Mouse (Mus musculus): ENCODE data around the gene Dag1.
A peak's percentile ranks its signal among the peaks of the same experiment; 100 is the strongest.
"Not testable (repeated sequence)": the region's sequence is repeated elsewhere in the genome, so short reads cannot be mapped to it uniquely, and the experiment has no call there.

Dag1 gene

DNA sequence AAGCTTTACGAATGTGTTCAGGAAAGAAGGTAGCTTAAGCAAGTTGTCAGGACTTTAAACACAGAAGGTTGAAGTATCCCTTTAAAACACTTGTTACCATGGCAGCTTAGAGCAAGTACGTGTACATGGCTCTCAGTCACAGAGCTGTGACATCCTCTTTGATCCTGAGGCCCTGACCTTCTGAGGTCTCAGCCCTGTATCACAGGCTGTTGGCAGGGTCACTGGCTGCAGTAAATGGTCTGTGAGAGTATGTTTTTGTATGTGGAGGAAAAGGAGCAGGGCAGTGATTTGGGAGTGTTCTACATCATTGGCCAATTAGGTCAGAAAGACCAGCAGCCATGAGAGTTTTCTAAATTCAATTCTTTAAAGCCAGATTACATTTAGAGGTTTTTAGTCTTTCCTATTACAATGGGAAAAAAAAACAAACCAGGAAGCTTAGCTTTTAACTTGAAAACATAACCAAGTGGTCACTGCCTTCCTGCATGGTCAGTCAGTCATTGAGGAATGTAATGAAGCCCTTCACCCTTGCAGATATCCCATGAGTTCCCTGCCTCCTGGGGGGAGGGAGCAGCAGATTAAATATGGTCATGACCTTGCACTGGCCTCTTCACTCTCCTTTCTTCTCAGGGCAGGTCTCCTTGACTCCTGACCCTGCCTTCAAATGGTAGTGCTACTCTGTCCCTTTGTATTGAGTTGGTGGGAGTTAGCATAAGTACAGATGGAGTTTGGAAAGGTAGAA lies 35.7 kb downstream of the Dag1 start:
- no peak for DNase-seq (ENCODE audit: low spot score in 2 of 2)

DNA sequence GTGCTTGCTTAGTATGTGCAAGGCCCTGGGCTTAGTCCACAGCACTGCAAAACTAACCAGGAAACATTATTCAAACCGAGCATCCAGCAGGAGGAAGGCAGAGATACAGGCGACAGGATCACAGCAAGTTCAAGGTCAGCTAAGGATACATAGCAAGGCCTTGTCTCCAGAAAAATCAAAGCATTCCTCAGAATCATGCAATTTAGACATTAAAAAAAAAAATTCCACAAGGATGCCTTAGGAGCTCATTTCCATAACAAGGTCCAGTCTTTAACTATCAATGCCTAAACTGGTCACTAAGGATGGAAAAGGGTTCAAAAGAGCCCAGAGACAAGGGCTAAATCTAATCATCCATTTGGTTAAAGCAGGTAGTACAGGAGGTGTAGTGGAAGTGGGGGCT lies 38.6 kb downstream of the Dag1 start:
- DNase-seq (ENCODE audit: low spot score in 2 of 2): no peak

DNA sequence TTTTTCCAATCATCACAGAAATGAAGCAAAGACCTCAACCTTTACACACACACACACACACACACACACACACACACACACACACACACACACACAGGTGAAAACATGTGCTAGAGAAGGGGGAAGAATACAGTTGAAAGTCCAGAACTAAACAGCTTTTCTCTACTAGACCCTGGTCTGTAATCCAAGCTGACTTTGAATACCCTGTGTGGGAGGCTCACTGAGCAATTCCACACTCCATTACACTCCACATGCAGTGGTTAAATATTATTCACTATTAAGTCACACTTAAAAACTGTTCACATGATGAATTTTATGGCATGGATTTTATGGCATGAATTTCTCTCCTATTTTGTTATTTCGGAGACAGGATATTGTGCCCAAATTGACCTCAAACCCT lies 40.1 kb downstream of the Dag1 start:
- DNase-seq (ENCODE audit: low spot score in 2 of 2): no peak

DNA sequence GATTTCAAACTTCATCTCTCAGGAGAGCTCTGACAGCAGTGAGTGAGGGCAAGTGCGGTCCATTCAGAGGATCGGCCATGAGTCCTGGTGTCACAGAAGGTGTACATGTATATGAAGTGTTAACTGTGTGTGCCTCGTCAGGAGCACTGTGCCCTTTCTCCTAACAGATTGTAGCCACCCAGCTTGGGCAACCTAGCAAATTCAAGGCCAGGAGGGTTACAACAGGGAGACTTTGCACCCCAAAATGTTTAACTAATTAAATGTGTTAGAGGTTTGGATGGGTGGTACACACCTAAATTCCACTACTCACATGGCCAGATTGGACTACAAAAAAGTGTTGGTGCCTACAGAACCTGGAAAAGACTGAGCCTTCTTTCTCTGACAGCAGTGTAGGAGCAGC lies 42.2 kb downstream of the Dag1 start:
- no peak for DNase-seq (ENCODE audit: low spot score in 2 of 2)

DNA sequence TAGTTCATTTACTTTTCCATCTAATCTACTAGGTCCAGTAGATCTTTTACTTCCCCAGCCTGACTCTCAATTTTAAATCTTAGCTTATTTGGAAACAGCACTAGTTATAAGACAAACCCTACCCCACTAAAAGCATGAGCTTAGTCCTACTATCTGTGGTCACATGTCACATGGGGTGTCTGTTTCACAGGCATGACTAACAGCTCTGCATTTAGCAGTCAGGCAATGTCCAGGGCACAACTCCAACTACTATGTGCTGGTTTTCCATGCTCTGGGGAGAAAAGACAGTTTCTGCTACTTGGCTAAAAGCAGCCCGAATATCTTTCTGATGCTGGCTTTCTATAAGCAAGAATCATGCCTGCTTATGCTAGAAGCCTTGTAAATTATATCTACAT lies 43.4 kb downstream of the Dag1 start:
- DNase-seq (ENCODE audit: low spot score in 2 of 2): no peak

DNA sequence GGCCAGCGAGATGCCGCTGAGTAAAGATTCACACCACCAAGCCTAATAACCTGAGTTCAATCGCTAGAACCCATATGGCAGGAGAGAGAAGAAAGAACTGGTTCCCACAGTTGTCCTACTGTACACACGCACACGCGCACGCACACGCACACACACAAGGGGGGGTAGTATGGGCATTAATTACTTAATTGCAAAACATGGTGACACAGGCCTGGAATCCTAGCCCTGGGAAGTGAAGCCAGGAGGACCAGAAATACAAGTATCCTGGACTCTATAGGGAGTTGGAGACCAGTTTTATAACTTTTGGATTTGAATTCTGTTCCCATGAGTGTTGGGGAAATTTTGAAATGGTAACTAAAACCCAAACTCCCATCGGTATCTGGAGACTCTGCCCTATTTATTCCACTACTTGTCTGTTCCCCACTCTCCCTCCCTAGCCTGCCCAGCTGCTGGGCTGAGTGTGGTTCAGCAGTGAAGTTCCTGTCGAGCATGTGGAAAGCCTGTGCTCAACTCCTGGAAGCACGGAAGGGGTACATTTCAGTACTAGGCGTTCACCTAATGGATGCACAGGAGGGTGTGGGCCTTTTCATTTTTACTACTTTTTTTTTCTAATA lies 43.9 kb downstream of the Dag1 start:
- DNase-seq (ENCODE audit: low spot score in 2 of 2): no peak

DNA sequence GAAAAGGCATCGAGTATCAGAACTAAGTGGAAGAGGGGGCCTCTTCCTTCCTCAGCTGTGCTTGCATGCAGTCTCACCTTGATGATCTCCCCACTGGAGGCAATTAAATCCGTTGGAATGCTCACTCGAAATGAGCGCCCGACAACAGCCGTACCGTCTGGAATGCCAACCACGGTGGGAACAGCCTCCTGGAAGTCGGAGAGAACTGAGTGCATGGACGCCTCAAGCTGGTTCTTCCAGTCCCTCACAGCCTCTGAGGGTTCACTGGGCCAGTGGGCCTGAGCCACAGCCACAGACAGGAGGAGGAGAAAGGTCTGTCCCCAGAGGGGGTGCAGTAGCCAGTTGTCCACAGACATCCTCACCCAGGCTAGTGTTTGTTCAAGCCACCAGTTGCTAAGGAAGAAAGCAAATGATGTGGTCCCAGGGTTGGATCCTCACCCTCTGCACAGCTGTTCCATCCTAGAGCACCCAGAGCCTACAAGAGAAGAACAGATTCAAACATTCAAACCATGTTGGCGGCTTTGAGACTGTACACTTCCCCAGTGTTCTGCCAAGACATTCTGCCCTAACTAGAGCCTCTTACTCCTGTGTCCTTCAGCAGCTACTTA lies 45.7 kb downstream of the Dag1 start:
- DNase-seq (ENCODE audit: low spot score in 2 of 2): no peak

DNA sequence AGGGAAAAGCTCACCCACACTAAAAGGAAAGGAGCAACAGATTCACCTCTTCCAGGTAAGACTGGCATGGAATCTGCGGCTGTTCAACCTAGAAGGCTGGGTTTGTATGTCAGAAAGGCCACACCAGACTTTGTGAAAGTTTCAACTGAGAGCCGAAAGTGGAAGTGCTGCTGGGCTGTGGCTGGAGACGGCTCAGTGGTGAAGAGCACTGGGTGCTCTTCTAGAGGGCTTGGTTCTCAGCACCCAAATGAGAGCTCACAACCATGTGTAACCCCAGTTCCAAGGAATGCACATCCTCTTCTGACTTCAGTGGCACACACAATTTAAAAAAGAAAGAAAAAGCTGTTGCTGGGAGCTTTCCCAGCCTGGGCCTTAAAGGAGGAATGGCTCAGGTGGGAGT lies 46.4 kb downstream of the Dag1 start:
- no peak for DNase-seq (ENCODE audit: low spot score in 2 of 2)

DNA sequence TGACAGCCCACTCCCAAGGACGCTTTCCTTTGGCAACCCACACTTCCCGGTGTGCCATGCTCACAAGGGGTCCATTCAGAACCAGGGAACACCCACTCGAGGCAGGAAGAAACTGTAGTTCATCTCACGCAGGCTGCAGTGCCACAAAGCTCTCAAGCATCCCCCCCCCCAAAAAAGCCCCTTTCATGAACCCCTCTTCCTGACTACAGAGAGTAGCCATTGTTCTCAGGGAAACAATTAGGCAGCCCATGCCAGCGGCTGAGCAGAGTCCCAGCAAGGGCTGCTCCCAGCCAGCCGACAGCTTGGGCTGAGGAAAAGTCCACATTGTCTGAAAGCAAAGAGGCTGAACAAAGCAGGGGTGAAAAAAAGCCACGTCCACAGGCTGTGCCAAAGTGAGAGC lies 50.7 kb downstream of the Dag1 start:
- DNase-seq (ENCODE audit: low spot score in 2 of 2): no peak

DNA sequence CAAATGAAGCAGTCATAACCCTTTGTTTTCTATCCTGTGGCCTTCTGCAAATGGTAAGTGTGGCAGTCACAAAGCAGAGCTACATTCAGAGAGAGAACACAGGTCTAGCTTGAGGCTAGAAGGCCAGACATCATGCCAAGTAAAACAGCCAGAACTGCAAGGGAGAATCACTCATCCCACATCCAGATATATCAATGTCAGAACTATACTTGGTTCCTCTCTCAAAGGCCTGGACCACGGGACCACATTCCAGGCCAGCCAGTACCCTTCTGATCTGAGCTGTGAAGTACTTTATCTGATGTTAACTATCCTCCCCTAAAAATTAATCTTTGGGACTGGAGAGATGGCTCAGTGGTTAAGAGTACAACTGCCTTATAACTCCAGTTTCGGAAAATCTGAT lies 51.3 kb downstream of the Dag1 start:
- no peak for DNase-seq (ENCODE audit: low spot score in 2 of 2)

DNA sequence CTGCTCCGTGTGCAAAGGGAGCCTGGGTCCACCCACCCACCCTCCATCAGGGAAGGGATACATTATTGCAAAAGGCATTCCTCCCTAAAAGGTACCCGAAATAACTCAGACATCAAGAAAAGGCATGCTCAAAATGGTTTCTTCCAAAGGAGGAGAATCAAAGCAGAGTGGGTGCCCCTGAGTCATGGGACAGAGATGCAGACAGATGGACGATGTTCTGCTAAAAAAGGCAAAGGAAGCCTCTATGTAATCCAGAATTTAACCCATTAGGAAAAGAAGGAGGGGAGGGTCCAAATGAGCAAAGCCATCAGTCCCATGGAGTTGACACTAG lies 58.2 kb downstream of the Dag1 start:
- no peak for DNase-seq (ENCODE audit: low spot score in 2 of 2)

DNA sequence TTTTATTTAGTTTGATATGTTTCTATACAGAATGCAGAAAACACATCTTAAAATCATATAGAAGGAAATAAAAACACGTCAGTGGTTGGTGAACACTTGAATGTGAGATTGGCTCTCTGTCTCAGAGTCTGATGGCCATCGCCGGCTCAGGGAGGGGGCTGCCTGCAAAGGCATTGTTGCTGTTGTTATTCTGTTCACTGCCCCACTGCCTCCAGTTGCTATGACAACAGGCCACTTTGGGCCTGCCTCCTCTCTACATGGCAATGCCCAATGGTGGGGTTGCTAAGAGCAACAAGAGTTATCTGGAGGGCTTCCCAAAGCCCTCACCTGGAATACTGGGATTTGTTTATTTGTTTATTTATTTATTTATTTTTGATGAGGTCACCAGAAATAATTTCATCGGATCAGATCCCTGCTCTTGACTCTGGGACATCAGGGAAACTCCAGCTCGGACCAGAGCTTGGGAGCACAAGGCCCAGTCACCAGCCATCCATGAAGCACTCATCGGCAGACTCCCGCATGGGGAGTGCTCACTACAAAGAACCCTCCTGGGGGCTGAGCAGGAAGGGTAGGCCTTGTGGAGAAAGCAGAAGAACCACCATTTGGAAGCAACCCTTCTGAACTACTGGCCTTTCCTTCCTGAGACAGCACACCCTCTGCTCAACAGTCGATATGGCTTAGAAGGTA lies 58.7 kb downstream of the Dag1 start:
- DNase-seq (ENCODE audit: low spot score in 2 of 2): no peak

DNA sequence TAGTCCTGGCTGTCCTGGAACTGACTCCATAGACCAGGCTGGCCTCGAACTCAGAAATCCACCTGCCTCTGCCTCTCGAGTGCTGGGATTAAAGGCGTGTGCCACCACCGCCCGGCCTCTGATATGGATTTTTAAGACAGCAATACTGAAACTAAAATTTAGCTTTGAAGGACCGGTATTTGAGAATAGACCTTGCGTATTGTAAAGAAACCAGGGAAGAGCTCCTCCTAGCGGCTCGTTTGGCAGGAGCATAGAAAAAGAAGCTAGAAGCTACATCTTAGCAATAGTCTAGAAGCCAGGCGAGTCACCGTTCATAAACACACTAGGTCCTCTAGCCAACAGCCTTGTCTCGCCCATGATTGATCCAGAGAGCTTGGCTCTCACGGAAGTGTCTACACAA lies 60.7 kb downstream of the Dag1 start:
- DNase-seq (ENCODE audit: low spot score in 2 of 2): peak in 1 of 2 experiments; percentile 76

DNA sequence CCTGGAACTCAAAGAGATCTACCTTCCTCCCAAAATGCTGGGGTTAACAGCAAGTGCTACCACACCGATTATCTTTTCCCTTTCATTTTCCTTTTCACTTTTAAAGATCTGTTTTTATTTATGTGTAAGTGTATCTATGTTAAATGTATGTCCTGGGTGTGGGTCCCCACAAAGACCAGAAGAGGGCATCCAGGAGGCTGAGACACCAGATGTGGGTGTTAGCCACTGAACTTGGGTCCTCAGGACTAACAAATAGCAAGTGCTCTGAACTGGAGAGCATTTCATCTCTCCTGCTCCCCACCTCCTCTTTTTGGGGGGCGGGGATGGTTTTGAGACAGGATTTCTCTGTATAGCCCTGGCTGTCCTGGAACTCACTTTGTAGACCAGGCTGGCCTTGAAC lies 61.6 kb downstream of the Dag1 start:
- no peak for DNase-seq (ENCODE audit: low spot score in 2 of 2)

DNA sequence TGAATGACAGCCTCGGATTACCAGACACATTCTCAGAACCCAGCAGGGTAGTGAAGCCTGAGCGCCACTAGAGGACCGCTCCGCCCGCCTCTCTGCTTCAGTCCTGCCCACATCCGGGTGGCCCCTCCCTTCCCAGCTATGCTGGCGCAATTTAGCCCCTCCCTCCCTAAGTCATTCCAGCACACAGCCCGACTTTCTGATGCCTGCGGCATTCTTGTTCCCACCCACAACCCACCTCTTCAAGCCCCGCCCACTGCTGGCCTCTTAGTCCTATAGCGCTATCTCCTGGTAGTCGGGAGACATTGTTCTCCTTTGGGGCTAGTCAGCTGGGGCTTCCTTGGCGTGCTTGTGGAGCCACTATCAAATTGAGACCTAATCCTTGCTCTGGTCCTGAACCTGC lies 62.6 kb downstream of the Dag1 start:
- DNase-seq (ENCODE audit: low spot score in 2 of 2): peak; percentile 88 to 92

DNA sequence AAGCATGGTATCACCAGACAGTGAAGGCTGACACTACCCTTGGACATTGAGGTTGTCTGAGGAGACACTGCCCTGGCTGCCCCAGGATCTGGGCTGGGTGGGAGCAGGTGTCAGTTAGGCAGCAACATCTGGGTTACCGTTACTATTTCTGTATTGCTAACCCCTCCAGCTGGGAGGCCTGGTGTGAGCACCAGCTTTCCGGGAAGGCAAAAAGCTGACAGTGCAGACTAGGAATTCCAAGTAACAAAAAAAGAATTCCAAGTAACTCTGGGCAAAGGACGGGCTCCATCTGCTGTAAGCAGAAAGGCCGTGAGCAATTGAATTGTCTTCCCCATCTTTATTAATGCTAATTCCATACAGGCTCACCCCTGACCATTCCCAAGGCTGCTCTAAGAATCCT lies 65.1 kb downstream of the Dag1 start:
- DNase-seq (ENCODE audit: low spot score in 2 of 2): no peak

DNA sequence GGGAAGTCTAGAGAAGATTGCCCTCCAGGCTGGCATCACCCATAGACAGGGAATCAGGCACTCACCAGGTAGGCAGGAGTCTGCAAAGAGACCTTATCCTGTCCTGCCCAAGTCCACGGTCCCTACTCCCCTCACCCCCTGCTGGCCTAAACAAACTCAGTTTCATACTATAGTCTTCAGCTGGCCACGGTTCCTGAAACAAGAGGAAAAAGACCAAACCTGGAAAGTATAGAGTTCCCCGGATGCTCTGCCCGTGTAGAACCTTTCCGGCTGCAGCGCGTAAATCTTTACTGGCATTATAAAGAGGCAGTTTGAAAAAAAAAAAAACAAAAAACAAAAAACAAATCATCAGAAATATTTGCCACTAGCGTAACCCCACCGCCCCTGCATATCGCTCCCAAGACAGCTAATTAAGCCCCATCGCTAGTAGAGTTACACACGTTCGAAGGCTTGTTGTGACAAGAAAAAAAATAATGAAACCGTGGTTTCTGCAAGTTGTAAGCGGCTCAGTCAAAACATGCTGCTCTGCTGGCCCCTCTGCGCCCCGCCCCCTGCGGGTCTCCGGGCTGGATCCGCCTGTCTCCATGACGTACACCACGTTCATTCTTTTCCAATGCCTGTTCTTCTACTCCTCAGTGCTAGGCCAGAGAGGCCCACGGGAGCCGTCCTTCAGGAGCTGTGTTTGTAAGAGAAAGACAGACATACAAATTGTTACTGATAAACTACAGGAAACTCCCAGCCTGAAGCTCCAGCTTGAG lies 66.7 kb downstream of the Dag1 start:
- DNase-seq (ENCODE audit: low spot score in 2 of 2): no peak

DNA sequence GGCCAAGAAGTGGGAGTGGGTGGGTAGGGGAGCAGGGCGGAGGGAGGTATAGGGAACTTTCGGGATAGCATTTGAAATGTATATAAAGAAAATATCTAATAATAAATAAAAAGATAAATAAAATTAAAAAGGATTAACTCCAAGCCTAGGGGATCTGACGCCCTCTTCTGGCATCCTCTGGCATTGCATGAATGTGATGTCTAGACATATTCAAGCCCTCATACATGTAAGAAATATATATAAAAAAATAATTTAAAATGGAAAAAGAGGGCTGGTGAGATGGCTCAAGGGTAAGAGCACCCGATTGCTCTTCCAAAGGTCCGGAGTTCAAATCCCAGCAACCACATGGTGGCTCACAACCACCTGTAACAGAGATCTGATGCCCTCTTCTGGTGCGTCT lies 67.5 kb downstream of the Dag1 start:
- DNase-seq (ENCODE audit: low spot score in 2 of 2): not testable (repeated sequence)

DNA sequence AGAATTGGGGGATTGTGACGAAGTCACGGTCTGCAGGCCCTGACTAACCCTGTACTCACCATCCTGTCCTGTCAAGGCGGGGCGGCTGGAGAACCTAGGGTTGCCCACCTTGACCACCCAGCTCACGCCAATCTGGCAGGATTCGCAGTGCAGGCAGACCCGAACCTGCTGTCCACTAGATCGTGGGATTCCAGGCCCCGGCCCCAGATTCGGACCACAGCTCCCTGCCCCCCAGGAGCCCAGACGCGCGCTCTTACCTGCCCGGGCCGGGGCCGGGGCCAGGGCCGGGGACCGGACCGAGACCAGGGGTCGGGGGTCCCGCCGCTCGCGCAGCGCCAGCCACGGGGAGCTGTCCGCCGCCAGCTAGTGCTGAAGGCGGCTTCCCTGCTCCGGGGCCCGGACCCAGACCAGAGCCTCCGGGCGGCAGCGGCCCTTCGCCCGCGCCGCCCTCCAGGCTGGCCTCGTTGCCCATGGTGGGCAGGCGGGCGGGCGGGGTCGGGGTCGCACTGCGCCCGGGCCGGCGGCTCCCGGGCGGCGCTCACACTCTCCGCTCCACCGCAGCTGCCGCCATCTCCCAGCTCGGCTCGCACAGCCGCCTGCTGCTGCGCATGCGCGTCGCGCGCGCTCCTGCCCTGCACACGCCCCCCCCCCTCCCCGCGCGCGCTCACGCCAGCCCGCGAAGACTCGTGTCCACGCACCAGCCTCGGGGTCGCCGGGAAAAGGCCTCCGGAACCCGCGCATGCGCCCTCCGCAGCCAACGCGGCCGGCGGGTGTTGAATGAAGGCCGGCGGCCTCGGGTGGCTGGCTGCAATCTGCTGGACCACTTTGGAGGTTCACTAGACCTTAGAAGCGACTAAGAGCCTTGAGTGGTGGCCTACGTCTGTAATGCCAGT lies 73.7 kb downstream of the Dag1 start, which contains the start of gene Bsn:
TSS of gene Bsn (minus strand) at position 598 of the 893 bp plus-strand sequence.
- peak; percentile 64 to 70 for DNase-seq (ENCODE audit: low spot score in 2 of 2)

DNA sequence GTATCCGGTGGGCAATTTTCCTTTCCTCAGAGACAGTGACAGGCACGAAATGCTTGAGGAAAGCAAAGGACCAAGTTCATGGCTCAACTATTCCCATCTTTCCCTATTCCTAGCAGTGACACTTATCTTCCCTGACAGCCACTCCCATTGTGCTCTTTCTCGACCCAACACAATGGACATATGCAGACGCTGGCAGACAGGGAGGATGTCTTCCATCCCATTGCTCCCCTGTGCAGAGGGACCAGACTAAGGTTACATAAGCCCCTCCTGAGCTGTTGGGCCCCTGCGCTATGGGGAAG lies 74.3 kb downstream of the Dag1 start:
- DNase-seq (ENCODE audit: low spot score in 2 of 2): no peak

DNA sequence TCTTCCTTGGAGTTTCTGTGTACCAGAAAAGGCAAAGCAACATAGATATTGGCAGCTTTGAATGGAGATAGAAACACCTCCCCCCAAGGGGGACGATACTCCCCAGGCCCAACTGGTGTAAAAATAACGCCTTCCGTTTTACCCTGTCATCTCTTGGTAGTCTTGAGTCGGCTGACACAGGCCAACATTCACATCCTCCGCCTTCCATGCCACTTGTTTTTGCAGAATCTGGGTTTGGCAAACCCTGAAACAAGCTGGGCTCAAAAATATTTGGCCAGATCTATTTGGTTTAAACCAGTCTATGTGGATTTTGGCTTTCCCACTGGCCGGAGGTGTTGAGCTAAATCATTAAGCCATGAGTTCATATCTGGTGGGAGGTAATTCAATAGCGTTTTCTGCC lies 74.7 kb downstream of the Dag1 start:
- no peak for DNase-seq (ENCODE audit: low spot score in 2 of 2)

Measured in frontal cortex, postnatal 14 days (tissue).